Mouse (Mus musculus) liver, adult 2 months (tissue): Measurements from ENCODE around the gene Inpp5d.

ENCODE experiments used
- CTCF ChIP-seq: fragments of 200-500 bp; IDR thresholded peaks from 2 replicates; pipeline ENCODE4 v1.5.1; 2011; ENCODE audit warnings: low read depth, low read length, control low read depth
- POLR2A ChIP-seq: fragments of 200-500 bp; IDR thresholded peaks from 2 replicates; pipeline ENCODE4 v1.6.1; 2011; ENCODE audit warnings: low read length, control low read depth; ENCODE audit not compliant: insufficient read depth; ENCODE audit errors: extremely low read depth

DNA sequence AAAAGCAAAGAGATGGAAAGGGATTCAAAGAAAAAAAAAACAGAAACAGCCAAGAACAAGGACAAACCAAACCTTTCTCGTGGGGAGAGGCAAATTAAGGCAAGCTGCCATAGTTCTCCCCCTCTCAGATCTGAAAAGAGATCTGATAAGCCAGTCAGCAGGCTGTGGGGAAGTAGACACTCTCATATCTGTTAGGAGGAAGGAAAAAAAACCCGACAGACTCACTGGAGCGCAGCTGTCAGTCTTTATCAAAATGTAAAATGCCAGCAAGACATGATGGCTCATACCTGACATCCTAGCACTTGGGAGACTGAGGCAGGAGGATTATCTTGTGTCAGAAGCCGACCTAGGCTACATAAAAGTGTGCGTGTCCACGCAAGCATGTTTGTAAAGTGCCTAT is 12.1 kb downstream of the Inpp5d start:
- no peak for TF ChIP-seq CTCF
- TF ChIP-seq POLR2A: no peak
